Mouse (Mus musculus): ENCODE data around the gene Ccdc33.

Ccdc33 gene

DNA sequence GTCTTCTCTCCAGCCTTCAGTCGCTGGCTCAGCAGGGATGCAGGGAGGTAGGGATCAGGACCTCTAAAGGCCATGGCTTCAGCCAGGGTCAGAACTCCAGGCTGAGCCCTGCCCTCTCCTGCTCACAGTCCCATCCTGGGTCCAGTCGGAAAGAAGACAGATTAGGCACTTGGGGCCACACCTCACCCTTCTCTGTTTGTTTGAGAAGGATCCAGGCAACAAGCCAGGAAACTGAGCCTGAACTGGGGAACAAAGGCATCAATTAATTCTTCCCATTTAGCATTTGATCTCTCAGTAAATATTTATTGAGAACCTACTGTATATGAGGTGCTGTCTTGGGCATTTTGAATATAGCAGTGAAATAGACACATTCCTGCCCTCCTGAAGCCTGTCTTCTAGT, at the start of gene Ccdc33:
TSS of gene Ccdc33 (minus strand) at position 153 of the 400 bp plus-strand sequence.
- no peak for DNase-seq (ENCODE audit: low spot score in 2 of 2)

DNA sequence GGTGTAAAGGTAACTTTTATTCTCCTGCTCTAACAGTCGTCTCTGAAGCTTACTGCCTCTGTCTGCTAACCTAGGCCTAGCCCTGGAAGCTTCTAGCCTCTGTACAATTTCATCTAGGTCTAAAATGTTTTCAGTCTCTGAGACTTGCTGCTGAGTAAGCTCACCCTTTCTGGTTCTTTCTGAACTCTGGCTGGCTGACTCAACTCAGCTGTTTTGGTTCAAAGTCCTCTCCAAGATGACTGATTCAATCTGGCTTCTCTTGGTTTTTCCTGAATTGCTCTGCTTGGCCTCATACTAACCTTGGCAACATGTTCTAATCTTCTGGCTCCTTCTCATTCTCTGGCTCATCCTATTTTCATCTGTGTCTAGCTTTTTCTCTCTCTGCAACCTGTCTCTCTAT, 47.2 kb upstream of the Ccdc33 start:
- no peak for DNase-seq (ENCODE audit: low spot score in 2 of 2)

DNA sequence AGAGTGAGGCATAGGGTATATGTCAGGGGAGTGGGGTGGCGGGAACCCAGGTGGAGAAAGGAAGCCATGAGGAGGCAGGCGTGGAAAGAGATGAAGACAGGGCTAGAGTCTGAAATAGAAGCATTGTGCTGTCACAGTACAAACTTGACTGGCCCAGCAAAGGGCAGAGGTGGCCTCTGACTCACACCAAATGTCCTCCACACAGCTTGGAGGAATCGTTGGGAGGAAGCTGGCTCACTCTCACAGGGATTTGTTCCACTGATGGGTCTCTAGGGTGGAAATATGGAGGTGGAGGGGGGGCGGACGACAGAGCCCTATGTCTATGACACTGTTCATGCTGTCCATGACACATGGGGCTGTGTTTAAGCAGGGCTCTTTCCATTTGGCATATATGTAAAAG, 44.5 kb upstream of the Ccdc33 start:
- DNase-seq (ENCODE audit: low spot score in 2 of 2), result no peak

DNA sequence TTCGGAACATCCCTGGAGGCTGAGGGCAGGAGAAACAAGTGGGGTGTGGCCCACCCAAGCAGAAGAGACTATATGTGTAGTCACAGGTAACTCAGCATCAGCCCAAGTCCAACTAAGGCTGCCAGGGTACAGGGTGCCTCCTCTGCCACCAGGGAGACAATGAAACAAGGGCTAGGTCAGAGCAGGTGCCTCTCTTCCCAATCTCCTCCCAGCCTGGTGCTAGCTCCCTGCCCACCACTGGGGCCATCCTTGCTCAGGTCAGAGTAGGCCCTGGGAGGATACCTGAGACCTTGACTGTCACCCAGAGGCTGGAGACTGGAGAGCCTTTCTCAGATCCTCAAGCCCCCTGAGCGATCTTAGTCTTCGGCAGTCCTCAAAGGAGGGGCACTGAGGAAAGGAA, 43.5 kb upstream of the Ccdc33 start:
- DNase-seq (ENCODE audit: low spot score in 2 of 2), result no peak

DNA sequence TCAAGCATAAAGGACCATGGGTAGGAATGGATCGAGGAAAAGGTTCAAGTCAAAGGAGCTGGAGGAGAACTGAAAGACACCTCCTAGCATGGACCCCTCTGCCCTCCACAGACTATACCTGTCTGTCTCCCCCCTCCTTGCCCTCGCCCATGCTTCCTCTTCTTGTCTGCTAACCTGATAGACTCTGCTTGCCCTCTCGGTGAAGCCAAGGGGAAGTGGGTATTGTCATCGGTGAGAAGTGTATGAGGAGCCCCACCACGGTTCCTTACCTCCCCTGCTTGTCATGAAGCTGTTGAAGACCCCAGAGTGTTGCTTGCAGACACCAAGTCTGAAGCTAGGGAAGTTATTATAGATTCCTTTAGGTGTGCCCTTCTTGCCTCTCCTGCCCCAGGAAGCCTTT, 41.7 kb upstream of the Ccdc33 start:
- DNase-seq (ENCODE audit: low spot score in 2 of 2), result peak in 1 of 2 experiments; percentile 23

DNA sequence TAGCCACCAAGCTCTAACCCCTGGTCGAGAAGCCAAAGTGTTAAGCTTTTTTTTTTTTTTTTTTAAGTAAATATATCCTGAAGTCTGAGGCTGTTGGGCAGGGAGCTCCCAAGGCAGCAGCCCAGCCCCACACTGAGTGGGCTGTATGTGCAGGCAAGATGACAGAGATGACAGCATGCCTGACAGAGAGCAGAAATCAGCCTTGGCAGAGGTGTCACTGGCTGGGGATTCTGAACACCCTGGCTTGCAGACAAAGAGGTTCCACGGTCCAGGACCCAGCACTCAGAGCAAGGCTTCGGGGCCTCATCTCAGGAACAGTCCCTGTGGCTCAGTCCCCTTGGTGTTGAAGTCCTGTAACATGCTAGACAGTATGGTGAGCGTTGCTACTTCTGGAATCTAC, 41.2 kb upstream of the Ccdc33 start:
- no peak for DNase-seq (ENCODE audit: low spot score in 2 of 2)

DNA sequence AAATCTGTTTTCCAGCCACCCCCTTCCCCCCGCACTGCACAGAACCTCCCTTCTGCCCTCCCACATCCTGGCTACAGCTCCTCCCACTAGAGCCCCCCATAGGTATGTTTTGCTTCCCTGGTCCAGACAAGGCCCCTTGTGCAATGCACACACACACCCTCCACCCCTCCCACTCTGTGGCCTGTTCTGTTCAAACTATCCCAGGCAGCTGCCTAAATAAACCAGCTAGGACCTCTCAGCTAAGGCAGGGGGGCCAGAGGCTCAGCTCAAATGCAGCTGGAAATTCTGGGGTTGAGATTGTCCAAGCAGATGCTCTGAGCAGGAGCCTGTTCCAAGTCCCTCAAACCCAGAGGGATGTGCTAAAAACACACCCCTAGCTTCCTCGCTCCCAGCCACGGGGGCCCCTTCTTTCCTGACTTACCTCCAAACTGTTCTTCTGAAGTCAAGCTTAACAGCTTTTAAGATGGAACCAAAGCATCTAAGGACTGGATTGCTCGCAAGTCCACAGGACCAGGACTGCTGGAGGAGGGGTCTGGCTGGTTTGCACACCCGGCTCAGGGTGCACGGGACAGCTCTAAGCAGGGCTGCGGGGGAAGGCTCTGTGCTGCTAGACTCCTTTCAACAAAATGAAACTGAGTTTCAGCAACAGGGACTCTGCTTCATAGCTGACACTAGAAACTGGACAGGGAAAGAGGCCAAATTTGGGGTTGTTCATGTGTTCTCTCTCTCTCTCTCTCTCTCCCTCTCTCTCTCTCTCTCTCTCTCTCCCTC, 40.1 kb upstream of the Ccdc33 start:
- no peak for DNase-seq (ENCODE audit: low spot score in 2 of 2)

DNA sequence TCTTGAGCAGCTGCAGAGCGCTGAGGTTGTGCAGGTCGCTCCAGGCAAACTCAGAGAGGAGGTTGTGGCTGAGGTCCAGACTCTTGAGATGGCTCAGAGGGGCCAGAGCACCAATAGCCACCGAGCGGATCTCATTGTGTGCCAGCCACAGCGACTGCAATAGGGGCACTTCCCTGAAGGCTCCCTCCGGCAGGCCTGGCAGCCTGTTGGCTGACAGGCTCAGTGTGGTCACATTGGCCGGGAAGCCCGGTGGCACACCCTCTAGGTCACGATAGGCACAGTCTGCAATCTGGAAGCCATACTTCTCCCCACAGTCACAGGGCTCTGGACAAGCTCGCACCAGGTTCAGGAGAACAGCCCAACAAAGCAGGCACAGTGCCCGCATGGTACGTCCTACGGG, 39.2 kb upstream of the Ccdc33 start:
- DNase-seq (ENCODE audit: low spot score in 2 of 2), result no peak

DNA sequence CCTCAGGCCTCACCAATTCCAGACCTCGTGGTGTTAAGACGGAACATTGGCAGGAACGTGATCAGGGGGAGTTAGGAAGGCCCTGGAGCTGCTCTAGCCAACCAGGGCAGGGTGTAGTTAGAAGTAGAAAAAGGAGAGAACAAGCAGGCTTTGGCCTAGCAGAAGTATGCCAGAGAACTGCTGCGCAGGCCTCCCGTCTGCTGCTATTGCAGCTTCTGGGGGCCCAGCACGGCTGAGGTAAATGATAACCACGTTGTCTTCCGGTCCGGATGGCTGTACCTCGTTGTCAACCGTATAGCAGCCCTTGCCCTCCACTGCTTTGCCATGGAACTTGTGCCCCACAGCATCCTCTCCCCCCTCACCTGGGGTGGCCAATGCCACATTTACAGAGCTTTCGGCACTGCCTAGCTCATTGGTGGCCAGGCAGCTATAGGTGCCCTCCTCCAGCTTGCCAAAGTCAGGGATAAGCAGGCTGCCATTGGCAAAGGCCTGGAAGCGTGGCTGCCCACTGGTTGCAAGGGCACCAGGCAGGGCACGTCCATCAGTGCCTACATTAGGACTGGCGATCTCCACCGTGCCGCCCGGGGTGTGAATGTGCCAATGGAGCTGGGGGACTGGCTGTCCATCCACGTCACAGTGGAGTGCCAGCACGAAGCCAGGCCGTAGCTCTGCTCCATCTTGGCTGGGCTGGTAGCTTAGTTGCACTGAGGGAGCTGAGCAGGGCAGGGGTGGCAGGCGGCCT, 38.4 kb upstream of the Ccdc33 start:
- no peak for DNase-seq (ENCODE audit: low spot score in 2 of 2)

DNA sequence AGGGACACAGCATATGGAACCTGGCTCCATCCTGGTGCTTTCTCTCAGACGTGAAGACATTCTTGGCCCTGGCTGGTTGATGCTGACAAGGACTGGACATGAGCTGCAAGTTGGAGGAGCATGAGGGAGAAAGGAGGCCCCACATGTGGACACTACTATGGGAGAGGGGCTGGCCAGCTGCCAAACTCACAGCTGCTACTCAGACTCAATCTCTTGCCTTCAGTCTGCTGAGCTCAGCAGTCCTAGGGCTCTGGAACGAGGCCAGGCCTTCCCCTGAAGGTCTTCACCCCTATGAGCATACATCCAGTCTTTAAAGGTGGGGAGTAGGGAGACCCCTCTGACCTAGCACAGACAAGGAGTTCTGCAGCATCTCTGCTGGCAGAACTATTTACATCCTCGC, 36.7 kb upstream of the Ccdc33 start:
- DNase-seq (ENCODE audit: low spot score in 2 of 2), result no peak

DNA sequence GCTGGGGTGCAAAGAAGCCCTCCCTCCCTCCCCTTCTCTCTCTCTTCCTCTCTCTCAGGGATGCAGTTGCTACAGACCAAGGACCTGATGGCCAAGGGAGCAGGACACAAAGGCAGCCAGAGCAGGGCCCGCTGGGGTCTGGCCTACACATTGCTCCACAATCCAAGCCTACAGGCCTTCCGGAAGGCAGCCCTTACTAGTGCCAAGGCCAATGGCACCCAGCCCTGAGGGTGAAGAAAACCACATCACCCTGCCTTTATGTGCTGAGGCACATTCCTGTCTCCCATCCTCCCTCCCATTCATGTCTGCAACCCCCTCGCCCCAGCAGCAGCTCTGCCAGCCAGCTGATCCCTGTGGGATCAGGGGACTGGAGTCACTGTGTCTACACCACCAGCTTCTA, 34.5 kb upstream of the Ccdc33 start:
- DNase-seq (ENCODE audit: low spot score in 2 of 2), result no peak

DNA sequence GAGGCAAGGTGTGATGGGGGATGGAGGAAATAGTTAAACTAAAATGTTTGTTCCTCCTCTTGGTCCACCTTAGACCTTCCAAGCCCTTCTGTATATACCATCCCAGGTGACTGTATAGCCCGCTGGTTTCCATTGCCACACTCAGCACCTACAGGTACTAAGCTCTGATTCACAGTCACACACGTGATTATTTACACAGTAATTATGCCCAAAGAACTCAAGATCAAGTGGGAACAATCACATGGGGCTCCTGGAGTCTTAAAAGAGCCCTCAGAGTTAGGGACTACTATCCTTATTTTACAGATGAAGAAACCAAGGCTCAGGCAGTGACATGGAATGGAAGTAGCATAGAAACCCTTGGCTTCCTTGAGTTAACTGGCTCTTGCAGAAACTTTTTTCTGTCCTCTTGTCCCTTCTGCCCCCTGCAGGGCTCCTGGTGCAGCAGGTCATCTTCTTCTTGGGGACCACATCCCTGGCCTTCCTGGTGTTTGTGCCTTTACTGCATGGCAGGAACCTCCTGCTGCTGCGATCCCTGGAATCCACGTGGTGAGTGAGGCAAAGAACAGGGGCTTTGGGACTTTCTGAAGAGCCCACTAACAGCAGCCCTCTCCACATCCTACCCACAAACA, 32.2 kb upstream of the Ccdc33 start:
- no peak for DNase-seq (ENCODE audit: low spot score in 2 of 2)

DNA sequence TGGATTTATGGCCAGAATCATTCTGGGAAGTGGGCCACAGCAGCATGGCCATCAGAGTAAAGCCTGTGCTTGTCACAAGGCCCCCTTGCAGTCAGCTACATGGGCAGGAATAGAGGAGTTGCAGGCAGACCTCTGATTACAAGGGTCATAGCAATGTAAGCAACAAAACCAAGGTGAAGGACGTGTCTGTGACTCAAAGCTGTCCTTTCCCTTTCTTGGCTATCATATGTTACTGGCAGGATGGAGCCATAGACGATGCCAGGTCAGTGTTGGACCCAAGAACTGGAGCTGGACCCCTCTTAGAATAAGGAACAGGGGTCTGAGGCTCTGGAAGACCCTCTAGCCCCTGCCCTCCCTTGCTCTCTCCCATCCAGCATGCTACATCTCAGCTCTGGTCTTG, 30.2 kb upstream of the Ccdc33 start:
- DNase-seq (ENCODE audit: low spot score in 2 of 2), result no peak

DNA sequence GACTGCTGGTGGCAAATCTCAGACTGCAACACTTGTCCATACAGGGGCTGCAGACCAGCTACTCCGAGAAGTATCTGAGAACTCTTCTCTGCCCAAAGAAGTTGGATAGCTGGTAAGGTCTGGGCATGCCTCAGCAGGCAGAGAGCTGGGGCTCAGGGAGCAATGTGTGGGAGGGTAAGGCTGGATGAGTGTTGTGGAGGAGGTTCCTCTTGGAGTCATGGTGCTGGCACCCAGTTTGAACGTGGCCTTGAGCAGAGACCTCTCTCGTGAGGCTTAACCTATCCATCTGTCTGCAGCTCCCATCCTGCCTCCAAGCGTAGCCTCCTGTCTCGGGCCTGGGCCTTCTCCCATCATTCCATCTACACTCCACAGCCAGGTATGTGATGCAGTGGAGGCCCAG, 26.8 kb upstream of the Ccdc33 start:
- no peak for DNase-seq (ENCODE audit: low spot score in 2 of 2)

DNA sequence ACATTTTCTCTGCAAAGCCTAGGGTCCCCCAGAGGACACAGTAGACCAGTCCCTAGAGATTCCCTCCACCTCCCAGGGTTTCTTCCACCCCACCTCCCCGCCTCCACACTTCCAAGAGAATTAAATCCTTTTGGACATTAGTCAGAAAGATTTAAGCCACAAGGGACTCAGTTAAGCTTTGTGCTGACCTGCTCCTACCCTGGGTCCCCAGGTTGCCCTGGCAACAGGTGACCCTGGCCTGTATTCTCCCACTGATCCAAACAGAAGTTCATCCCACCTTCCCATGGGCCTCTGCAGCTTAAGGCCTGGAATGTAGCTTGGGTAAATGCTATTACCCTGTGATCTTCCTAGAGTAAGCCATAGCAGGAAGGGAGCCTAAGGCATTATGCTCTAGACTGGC, 26.0 kb upstream of the Ccdc33 start:
- no peak for DNase-seq (ENCODE audit: low spot score in 2 of 2)

DNA sequence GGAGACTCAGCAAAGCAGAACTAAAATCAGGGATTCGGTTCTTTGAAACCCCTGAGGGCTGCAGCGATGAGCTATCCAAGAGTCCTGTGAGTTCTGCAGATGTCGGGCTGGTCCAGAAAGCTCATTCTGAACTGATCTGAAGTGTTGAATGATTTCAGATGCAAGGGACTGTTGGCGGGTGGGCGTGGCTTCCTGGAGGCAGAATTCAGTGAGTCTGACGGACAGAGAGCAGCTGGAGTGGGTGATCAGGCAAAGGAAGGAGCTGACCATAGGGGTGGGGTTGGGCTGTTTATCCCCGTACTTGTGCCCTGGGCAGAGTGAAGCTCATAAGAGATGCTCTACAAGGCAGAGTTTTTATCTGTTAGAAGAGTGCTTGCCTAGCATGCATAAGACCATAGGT, 24.8 kb upstream of the Ccdc33 start:
- no peak for DNase-seq (ENCODE audit: low spot score in 2 of 2)

DNA sequence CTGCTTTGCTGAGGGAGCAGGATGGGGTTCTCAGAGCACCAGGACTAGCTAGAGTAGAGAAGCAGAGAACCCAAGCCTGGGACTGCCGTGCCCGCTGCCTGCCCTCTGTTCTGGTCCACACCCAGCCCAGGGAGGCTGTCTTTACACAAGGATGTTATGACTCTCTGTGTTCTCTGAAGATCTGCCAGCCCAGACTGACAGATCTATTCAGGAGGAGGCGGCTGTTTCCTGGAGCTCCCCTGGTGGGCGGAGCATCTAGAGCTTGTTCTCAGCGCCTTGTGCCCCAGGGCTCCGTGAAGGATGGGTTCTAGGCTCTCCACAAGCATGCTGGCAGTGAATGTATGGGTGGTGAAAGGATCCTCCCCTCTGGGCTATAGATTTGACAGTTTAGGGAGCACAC, 21.3 kb upstream of the Ccdc33 start:
- no peak for DNase-seq (ENCODE audit: low spot score in 2 of 2)

DNA sequence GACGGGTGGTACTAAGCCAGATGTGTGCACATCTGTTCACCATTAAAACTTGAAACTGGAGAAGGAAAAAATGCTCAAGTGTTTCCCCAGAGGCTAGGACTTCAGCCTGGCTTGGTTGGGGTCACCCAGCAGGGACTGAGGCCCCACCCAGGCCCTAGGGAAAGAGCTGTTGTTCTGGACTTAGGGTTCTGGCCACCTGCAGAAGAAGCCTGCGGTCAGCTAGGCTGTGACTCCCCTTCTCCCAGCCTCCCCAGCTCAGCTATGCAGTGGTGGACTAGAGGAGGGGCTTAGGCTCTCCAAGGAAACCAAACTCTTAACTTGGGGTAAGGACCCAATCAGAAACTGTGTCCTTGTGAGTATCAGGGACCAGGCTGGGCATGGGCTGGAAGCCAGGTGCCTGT, 17.3 kb upstream of the Ccdc33 start:
- DNase-seq (ENCODE audit: low spot score in 2 of 2), result no peak

DNA sequence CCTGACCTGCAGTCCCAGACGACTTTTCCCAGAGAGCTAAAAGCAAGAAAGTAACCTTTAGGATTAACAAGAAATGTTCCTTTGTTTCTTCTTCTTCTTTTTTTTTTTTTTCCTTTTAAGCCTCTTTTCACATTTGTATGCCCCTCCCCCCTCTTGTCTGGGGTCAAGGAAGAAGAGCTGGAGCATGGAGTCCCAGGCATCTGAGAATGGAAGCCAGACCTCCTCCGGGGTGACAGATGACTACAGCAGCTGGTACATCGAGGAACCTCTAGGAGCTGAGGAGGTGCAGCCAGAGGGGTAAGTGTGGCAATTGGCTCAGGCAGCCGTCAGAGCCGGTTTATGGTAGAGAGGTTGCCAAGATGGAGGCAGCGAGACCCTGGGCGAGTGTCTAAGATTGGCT, 16.3 kb upstream of the Ccdc33 start:
- no peak for DNase-seq (ENCODE audit: low spot score in 2 of 2)

DNA sequence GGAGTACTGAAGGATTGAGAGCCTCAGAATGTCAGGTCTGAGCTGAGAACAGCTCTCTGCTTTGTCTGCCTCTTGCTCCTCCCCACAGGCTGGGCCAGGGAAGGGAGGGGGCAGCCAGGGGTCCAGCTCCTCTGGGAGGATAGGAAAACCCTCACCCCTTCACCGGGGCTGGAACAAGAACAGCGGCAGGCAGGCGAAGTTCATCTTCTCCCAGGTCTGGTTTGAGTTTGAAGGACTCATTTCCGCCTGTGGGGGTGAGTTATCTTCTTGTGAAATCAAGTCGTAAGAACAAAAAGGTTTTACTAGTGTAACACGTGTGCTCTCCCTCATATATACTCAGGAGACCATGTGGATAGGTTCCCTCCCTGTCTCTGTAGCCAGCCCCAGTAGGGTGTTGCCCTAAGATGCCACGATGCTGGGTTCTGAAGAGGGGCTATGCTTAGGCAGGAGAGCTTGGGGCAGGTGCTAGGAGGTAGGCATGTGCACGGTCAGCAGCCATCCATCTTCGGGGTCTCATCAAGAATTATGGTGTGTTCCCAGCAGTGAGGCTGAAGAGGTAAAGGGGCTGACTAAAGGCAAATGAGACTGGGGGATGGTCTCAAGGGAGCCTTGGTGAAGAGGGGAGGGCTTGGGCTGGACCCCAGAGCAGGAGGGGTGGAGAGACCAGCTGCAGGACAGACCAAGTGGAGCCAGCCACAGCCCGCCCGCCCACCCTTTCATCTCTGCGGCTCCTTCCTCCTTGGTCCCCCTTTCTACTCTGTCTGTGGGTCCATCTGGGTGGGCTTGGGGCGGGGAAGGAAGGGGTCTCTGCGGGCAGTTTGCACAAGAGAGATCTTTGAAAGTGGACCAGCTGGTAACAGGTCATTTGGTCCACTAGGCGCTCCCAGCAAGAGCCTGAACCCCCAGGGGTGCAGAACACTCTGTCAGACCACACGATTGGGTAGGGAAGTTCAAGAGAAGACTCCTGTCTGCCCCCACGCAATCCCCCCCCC, 15.6 kb upstream of the Ccdc33 start:
- DNase-seq (ENCODE audit: low spot score in 2 of 2), result no peak

DNA sequence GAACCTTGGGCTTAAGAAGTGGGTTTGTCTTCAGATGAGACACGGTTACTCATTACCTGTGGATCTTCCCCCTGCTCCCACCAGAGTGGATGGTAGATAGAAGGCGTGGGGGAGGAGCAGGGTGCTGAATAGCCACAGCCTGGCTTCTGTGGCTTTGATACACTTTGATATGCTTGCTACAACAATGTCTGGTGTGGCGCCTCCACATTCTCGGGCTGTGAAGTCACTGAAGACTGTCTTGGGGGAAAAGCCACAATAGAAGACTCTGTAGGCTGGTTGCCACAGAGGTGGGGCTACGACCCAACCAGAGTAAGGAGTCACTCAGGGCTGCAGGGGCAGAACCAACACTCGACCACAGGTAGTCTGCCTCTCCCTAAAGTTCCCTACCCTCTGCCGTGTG, 13.1 kb upstream of the Ccdc33 start:
- no peak for DNase-seq (ENCODE audit: low spot score in 2 of 2)

DNA sequence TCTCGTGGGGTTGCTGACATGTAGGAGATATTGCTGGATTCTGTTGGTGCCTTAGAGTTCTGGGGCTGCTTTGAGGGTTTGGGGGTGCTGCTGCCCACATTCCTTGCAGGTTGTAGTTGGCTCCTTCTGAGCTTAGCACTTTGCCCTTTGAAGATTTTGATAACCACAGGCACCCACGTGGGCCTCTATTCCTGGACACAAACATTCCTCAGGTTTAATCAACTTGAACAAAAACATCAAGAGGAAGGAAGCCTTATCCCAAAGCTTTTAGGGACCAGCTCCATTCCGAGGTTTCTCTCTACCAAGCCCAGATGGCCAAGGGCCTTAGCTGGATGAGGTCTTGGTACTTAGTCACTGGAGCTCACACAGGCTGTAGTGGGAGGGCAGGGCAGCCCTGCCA, 12.3 kb upstream of the Ccdc33 start:
- DNase-seq (ENCODE audit: low spot score in 2 of 2), result no peak
